Mouse (Mus musculus) yolk sac, embryonic 10.5 days (tissue): Measurements from ENCODE around the gene Ncln.

Experiments
- DNase-seq: peaks from one replicate; pipeline ENCODE4 v3.0.0-alpha.2; 2017; ENCODE audit warnings: low spot score

Ncln gene

GRCm38 (mm10) chr10:81496264-81496901, at the start of gene Ncln:
TSS of gene Ncln (minus strand) at chr10:81496392.
- peak; percentile 98 for DNase-seq

GRCm38 (mm10) chr10:81545161-81545747, 49.1 kb upstream of the Ncln start, which contains the start of gene Gna11:
TSS of gene Gna11 (minus strand) at chr10:81545190.
- peak; percentile 99 for DNase-seq

GRCm38 (mm10) chr10:81544296-81545160, 48.3 kb upstream of the Ncln start:
- DNase-seq = no peak

- no peak for DNase-seq
These were observed 47.4 kb upstream of the Ncln start for GRCm38 (mm10) chr10:81543633-81544032.

GRCm38 (mm10) chr10:81542727-81543460, 46.7 kb upstream of the Ncln start:
- DNase-seq = no peak

GRCm38 (mm10) chr10:81541803-81542202, 45.6 kb upstream of the Ncln start:
- DNase-seq = no peak

GRCm38 (mm10) chr10:81541363-81541762, 45.2 kb upstream of the Ncln start:
- no peak for DNase-seq

- DNase-seq = no peak
These were observed 42.3 kb upstream of the Ncln start for GRCm38 (mm10) chr10:81538321-81539048.

- DNase-seq = no peak
These were observed 41.2 kb upstream of the Ncln start for GRCm38 (mm10) chr10:81537429-81537828.

GRCm38 (mm10) chr10:81536734-81537133, 40.5 kb upstream of the Ncln start:
- DNase-seq = no peak

GRCm38 (mm10) chr10:81534826-81535225, 38.6 kb upstream of the Ncln start:
- DNase-seq = no peak

- peak; percentile 60 for DNase-seq
These were observed 30.6 kb upstream of the Ncln start for GRCm38 (mm10) chr10:81526779-81527178.

- DNase-seq = no peak
These were observed 29.0 kb upstream of the Ncln start for GRCm38 (mm10) chr10:81525017-81525694.

GRCm38 (mm10) chr10:81524051-81524605, 27.9 kb upstream of the Ncln start, which contains the start of gene Gna15:
TSS of gene Gna15 (minus strand) at chr10:81524225.
- no peak for DNase-seq

GRCm38 (mm10) chr10:81523570-81523969, 27.4 kb upstream of the Ncln start:
- DNase-seq = no peak

GRCm38 (mm10) chr10:81523142-81523541, 26.9 kb upstream of the Ncln start:
- DNase-seq = no peak

- DNase-seq = no peak
These were observed 23.8 kb upstream of the Ncln start for GRCm38 (mm10) chr10:81519978-81520365.

GRCm38 (mm10) chr10:81519227-81519977, 23.2 kb upstream of the Ncln start:
- DNase-seq = no peak

- no peak for DNase-seq
These were observed 22.4 kb upstream of the Ncln start for GRCm38 (mm10) chr10:81518546-81518945.

GRCm38 (mm10) chr10:81517227-81517626, 21.0 kb upstream of the Ncln start:
- no peak for DNase-seq
